Mouse (Mus musculus): ENCODE measurements around the gene Palm. TPM values are rescaled to one million over a fixed set of nuclear protein-coding genes. Genes with fewer than 3 reads are reported as not detected.

Gene Palm
- polyA plus RNA-seq, 1 experiment from 2014 or later, result 44.8 TPM

GRCm38 (mm10) chr10:79814271-79814842 is 21.0 kb downstream of the Palm start:
- ATAC-seq, result peak; percentile 45
- peak overlapping the region; percentile 76 for H3K27ac ChIP-seq (ENCODE audit: low read length)

GRCm38 (mm10) chr10:79815671-79816494 is 22.5 kb downstream of the Palm start:
- Histone ChIP-seq H3K9ac (ENCODE audit: low read depth, low read length) (no peak overlapping the region), H3K9me3 (ENCODE audit: control insufficient read depth, low read length) (no peaks in the 10 kb centered on the region), H3K36me3 (ENCODE audit: control insufficient read depth, insufficient read depth, low read length) (0 out of 2 replicates have a peak, but pooled peaks cover under 1% of the 10 kb centered on the region), H3K27ac (ENCODE audit: low read length) (peak overlapping the region; percentile 6; the same call in 1 of the 2 replicates), H3K27me3 (replicated peaks; ENCODE audit: control insufficient read depth, insufficient read depth, low read length) (no peaks in the 10 kb centered on the region), H3K4me1 (ENCODE audit: control insufficient read depth, insufficient read depth, low read length) (peaks cover 36% of the 10 kb centered on the region), H3K4me3 (ENCODE audit: low read length) (no peak overlapping the region), H3K4me2 (ENCODE audit: low read depth, low read length) (no peak overlapping the region)
- ATAC-seq, result peak; percentile 14; the same call in 1 of the 2 replicates
- 79% methylated on average over 12 of the region's 12 CpGs for WGBS

More at GRCm38 (mm10) chr10:79814271-79814842, 21.0 kb downstream of the Palm start:
- peaks cover 28% of the 10 kb centered on the region for H3K4me1 ChIP-seq (ENCODE audit: control insufficient read depth, insufficient read depth, low read length)
- 78% methylated on average over 5 of the region's 5 CpGs for WGBS
- no peak overlapping the region for H3K4me3 ChIP-seq (ENCODE audit: low read length)
- H3K27me3 ChIP-seq (replicated peaks; ENCODE audit: control insufficient read depth, insufficient read depth, low read length), result no peaks in the 10 kb centered on the region
- peak overlapping the region; percentile 48; the same call in 1 of the 2 replicates for H3K9ac ChIP-seq (ENCODE audit: low read depth, low read length)
- peaks cover 2% of the 10 kb centered on the region; the same call in 1 of the 2 replicates for H3K36me3 ChIP-seq (ENCODE audit: control insufficient read depth, insufficient read depth, low read length)
- no peak overlapping the region for H3K4me2 ChIP-seq (ENCODE audit: low read depth, low read length)
- no peaks in the 10 kb centered on the region for H3K9me3 ChIP-seq (ENCODE audit: control insufficient read depth, low read length)

GRCm38 (mm10) chr10:79817111-79817510 is 23.7 kb downstream of the Palm start:
- Histone ChIP-seq H3K36me3 (ENCODE audit: control insufficient read depth, insufficient read depth, low read length) (no peaks in the 10 kb centered on the region), H3K9ac (ENCODE audit: low read depth, low read length) (no peak overlapping the region), H3K4me2 (ENCODE audit: low read depth, low read length) (no peak overlapping the region), H3K27ac (ENCODE audit: low read length) (no peak overlapping the region), H3K4me3 (ENCODE audit: low read length) (no peak overlapping the region), H3K27me3 (replicated peaks; ENCODE audit: control insufficient read depth, insufficient read depth, low read length) (no peaks in the 10 kb centered on the region), H3K4me1 (ENCODE audit: control insufficient read depth, insufficient read depth, low read length) (peaks cover 36% of the 10 kb centered on the region), H3K9me3 (ENCODE audit: control insufficient read depth, low read length) (no peaks in the 10 kb centered on the region)
- no peak for ATAC-seq
- WGBS, result 80% methylated on average over 2 of the region's 2 CpGs

GRCm38 (mm10) chr10:79818225-79818624 is 24.9 kb downstream of the Palm start:
- H3K9me3 ChIP-seq (ENCODE audit: control insufficient read depth, low read length), result no peaks in the 10 kb centered on the region
- H3K4me1 ChIP-seq (ENCODE audit: control insufficient read depth, insufficient read depth, low read length), result peaks cover 36% of the 10 kb centered on the region
- no peak overlapping the region for H3K4me2 ChIP-seq (ENCODE audit: low read depth, low read length)
- no peak overlapping the region for H3K4me3 ChIP-seq (ENCODE audit: low read length)
- no peaks in the 10 kb centered on the region for H3K36me3 ChIP-seq (ENCODE audit: control insufficient read depth, insufficient read depth, low read length)
- H3K9ac ChIP-seq (ENCODE audit: low read depth, low read length), result no peak overlapping the region
- no peak for ATAC-seq
- H3K27ac ChIP-seq (ENCODE audit: low read length), result 0 out of 2 replicates have a peak overlapping the region, but pooled peaks have one; percentile 11
- H3K27me3 ChIP-seq (replicated peaks; ENCODE audit: control insufficient read depth, insufficient read depth, low read length), result no peaks in the 10 kb centered on the region
- 50% methylated on average over 4 of the region's 4 CpGs for WGBS

- no peak overlapping the region for H3K27ac ChIP-seq (ENCODE audit: low read length)
Observed at GRCm38 (mm10) chr10:79819606-79820005, 26.2 kb downstream of the Palm start.

GRCm38 (mm10) chr10:79820277-79820676 is 26.9 kb downstream of the Palm start:
- Histone ChIP-seq H3K27me3 (replicated peaks; ENCODE audit: control insufficient read depth, insufficient read depth, low read length) (no peaks in the 10 kb centered on the region), H3K36me3 (ENCODE audit: control insufficient read depth, insufficient read depth, low read length) (no peaks in the 10 kb centered on the region), H3K4me1 (ENCODE audit: control insufficient read depth, insufficient read depth, low read length) (peaks cover 31% of the 10 kb centered on the region), H3K9me3 (ENCODE audit: control insufficient read depth, low read length) (no peaks in the 10 kb centered on the region), H3K27ac (ENCODE audit: low read length) (peak overlapping the region; percentile 92), H3K4me2 (ENCODE audit: low read depth, low read length) (peak overlapping the region; percentile 51), H3K9ac (ENCODE audit: low read depth, low read length) (peak overlapping the region; percentile 57), H3K4me3 (ENCODE audit: low read length) (peak overlapping the region; percentile 46; the same call in 1 of the 2 replicates)
- 63% methylated on average over 8 of the region's 8 CpGs for WGBS
- no peak for ATAC-seq

More at GRCm38 (mm10) chr10:79819606-79820005, 26.2 kb downstream of the Palm start:
- peaks cover 34% of the 10 kb centered on the region for H3K4me1 ChIP-seq (ENCODE audit: control insufficient read depth, insufficient read depth, low read length)
- no peak overlapping the region for H3K9ac ChIP-seq (ENCODE audit: low read depth, low read length)
- H3K4me3 ChIP-seq (ENCODE audit: low read length), result no peak overlapping the region
- H3K27me3 ChIP-seq (replicated peaks; ENCODE audit: control insufficient read depth, insufficient read depth, low read length), result no peaks in the 10 kb centered on the region
- no peaks in the 10 kb centered on the region for H3K36me3 ChIP-seq (ENCODE audit: control insufficient read depth, insufficient read depth, low read length)
- no peak for ATAC-seq
- H3K4me2 ChIP-seq (ENCODE audit: low read depth, low read length), result no peak overlapping the region
- no peaks in the 10 kb centered on the region for H3K9me3 ChIP-seq (ENCODE audit: control insufficient read depth, low read length)
- WGBS, result 92% methylated on average over 16 of the region's 17 CpGs

GRCm38 (mm10) chr10:79820782-79821181 is 27.4 kb downstream of the Palm start, which contains the start of gene Misp:
Gene Misp (plus strand): TSS chr10:79820989.
- H3K4me2 ChIP-seq (ENCODE audit: low read depth, low read length), result peak within 1 kb of the TSS; percentile 51
- ATAC-seq, result no peak; the same call in 1 of the 2 replicates
- H3K4me1 ChIP-seq (ENCODE audit: control insufficient read depth, insufficient read depth, low read length), result peaks cover 28% of the 10 kb centered on the region
- H3K27ac ChIP-seq (ENCODE audit: low read length), result peak within 1 kb of the TSS; percentile 92
- no peaks in the 10 kb centered on the region for H3K27me3 ChIP-seq (replicated peaks; ENCODE audit: control insufficient read depth, insufficient read depth, low read length)
- H3K4me3 ChIP-seq (ENCODE audit: low read length), result peak within 1 kb of the TSS; percentile 46
- 52% methylated on average over 11 of the region's 11 CpGs for WGBS
- no peaks in the 10 kb centered on the region for H3K36me3 ChIP-seq (ENCODE audit: control insufficient read depth, insufficient read depth, low read length)
- H3K9me3 ChIP-seq (ENCODE audit: control insufficient read depth, low read length), result no peaks in the 10 kb centered on the region
- H3K9ac ChIP-seq (ENCODE audit: low read depth, low read length), result peak within 1 kb of the TSS; percentile 72

- Histone ChIP-seq H3K9me3 (ENCODE audit: control insufficient read depth, low read length) (no peaks in the 10 kb centered on the region), H3K36me3 (ENCODE audit: control insufficient read depth, insufficient read depth, low read length) (no peaks in the 10 kb centered on the region), H3K4me3 (ENCODE audit: low read length) (peak overlapping the region; percentile 46), H3K4me1 (ENCODE audit: control insufficient read depth, insufficient read depth, low read length) (peaks cover 28% of the 10 kb centered on the region), H3K27me3 (replicated peaks; ENCODE audit: control insufficient read depth, insufficient read depth, low read length) (no peaks in the 10 kb centered on the region), H3K9ac (ENCODE audit: low read depth, low read length) (peak overlapping the region; percentile 72), H3K27ac (ENCODE audit: low read length) (peak overlapping the region; percentile 92), H3K4me2 (ENCODE audit: low read depth, low read length) (peak overlapping the region; percentile 51)
- no peak for ATAC-seq
- 73% methylated on average over 12 of the region's 12 CpGs for WGBS
Observed at GRCm38 (mm10) chr10:79821731-79822130, 28.4 kb downstream of the Palm start.

- Histone ChIP-seq H3K4me2 (ENCODE audit: low read depth, low read length) (peak overlapping the region; percentile 51), H3K9me3 (ENCODE audit: control insufficient read depth, low read length) (no peaks in the 10 kb centered on the region), H3K9ac (ENCODE audit: low read depth, low read length) (peak overlapping the region; percentile 72), H3K36me3 (ENCODE audit: control insufficient read depth, insufficient read depth, low read length) (no peaks in the 10 kb centered on the region), H3K27me3 (replicated peaks; ENCODE audit: control insufficient read depth, insufficient read depth, low read length) (no peaks in the 10 kb centered on the region), H3K27ac (ENCODE audit: low read length) (peak overlapping the region; percentile 98), H3K4me1 (ENCODE audit: control insufficient read depth, insufficient read depth, low read length) (peaks cover 28% of the 10 kb centered on the region), H3K4me3 (ENCODE audit: low read length) (peak overlapping the region; percentile 46)
- WGBS, result 27% methylated on average over 17 of the region's 17 CpGs
- ATAC-seq, result peak; percentile 82
Observed at GRCm38 (mm10) chr10:79822372-79822771, 29.0 kb downstream of the Palm start.
